Mouse (Mus musculus) bone marrow, adult 2 months (tissue): ENCODE data around the gene Irs3.

Source experiments
- CTCF ChIP-seq: fragments of 200-500 bp; IDR thresholded peaks from 2 replicates; pipeline ENCODE4 v1.5.1; 2011; ENCODE audit warnings: low read length, control low read depth; ENCODE audit not compliant: control insufficient read depth, insufficient read depth
- POLR2A ChIP-seq: fragments of 200-500 bp; IDR thresholded peaks from 2 replicates; pipeline ENCODE4 v1.6.1; 2011; ENCODE audit warnings: low read depth, mild to moderate bottlenecking, control low read depth, low read length, borderline replicate concordance; ENCODE audit not compliant: control insufficient read depth

- TF ChIP-seq POLR2A: no peak
- TF ChIP-seq CTCF: no peak
Observed at GRCm38 (mm10) chr5:137613550-137613949, 32.0 kb downstream of the Irs3 start, which contains the start of gene Pcolce.
